Mouse (Mus musculus) telencephalon, adult 2 months (tissue): Measurements from ENCODE around the gene Tln2.

Experiments used
- DNase-seq: peaks from one replicate; pipeline ENCODE4 v3.0.0-alpha.2; 2011; ENCODE audit warnings: low read depth, low spot score

Tln2 gene

DNA sequence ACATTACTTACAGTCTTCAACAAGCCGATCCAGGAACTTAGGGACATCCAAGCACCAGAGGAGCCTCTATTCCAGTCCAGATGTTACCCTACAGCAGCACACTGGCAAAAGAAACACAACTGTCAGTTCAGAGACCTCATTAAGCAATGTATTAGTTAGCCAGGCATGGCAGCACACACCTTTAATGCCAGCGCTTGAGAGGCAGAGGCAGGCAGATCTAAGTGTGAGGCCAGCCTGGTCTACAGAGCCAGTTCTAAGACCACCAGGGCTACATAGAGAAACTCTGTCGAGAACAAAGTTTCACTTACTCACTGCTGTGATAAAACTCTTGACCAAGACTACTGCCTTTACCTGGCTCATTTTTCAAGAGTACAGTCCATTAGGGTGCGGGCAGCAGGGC, at the start of gene Tln2:
Gene Tln2 (minus strand): TSS at position 101 of the 400 bp plus-strand sequence.
- no peak for DNase-seq

GRCm38 (mm10) chr9:67609226-67609625, 49.7 kb upstream of the Tln2 start:
- DNase-seq = no peak

- DNase-seq = no peak
Observed at GRCm38 (mm10) chr9:67607786-67608366, 48.4 kb upstream of the Tln2 start.

- DNase-seq = no peak
Observed at GRCm38 (mm10) chr9:67607268-67607667, 47.8 kb upstream of the Tln2 start.

- no peak for DNase-seq
Observed at GRCm38 (mm10) chr9:67605867-67606435, 46.4 kb upstream of the Tln2 start.

- no peak for DNase-seq
Observed at GRCm38 (mm10) chr9:67604940-67605339, 45.4 kb upstream of the Tln2 start.

- no peak for DNase-seq
Observed at GRCm38 (mm10) chr9:67602347-67602746, 42.8 kb upstream of the Tln2 start.

- no peak for DNase-seq
Observed at GRCm38 (mm10) chr9:67595221-67595620, 35.7 kb upstream of the Tln2 start.

- no peak for DNase-seq
Observed at GRCm38 (mm10) chr9:67593469-67594141, 34.1 kb upstream of the Tln2 start.

- DNase-seq = no peak
Observed at GRCm38 (mm10) chr9:67592726-67593125, 33.2 kb upstream of the Tln2 start.

DNA sequence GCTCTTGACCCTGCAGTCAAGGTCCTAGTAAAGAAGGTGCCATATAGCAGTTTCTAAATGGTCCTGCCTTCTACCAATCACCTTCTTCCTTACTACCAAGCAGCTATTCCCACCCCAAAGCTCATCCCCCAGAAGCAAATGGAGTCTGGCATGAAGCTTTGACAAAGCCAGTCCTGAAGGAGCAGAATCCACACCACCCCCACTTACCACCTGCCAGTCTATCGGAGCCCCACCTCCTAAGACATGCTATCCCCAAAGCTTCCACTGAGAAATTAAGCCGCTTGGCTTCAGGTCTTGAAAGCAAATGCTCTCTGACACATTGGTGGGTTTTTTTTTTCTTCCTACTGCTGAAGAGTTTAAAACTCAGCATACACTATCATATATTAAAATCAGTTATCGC, 27.6 kb upstream of the Tln2 start:
- DNase-seq = no peak

- no peak for DNase-seq
Observed at GRCm38 (mm10) chr9:67586489-67586888, 27.0 kb upstream of the Tln2 start.

GRCm38 (mm10) chr9:67584871-67585270, 25.4 kb upstream of the Tln2 start:
- no peak for DNase-seq

DNA sequence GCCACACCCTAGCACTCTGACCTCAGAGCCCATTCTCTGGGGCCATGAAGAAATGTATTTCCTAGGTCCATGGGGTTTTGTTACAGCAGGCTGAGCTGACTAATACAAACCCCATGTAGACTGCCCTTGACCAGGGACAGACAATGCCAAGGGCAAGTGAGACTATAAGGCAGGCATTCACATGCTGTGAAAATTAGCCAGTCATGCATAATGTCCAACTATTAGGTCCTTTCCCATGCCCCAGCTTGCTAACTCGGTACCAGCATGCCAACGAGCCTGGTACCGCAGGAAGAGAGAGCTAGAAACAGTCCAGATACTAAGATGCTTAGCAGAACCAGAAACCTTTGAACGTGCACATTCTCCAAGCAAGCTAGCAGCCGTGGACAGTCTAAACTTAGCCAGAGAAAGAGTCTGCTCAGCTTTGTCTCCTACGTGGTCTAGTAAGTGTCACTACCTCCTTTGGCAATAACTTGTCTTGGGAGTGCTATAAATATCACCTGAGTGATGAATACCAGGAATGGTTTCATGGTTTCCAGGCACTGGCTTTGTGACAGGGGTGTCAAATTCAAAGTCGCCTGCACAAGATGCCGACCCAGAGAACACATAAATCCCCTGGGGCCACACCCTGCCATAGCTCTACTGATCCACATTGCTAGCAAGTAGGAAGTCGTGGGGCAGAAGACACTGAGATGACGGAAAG, 22.2 kb upstream of the Tln2 start:
- peak; percentile 31 for DNase-seq

DNA sequence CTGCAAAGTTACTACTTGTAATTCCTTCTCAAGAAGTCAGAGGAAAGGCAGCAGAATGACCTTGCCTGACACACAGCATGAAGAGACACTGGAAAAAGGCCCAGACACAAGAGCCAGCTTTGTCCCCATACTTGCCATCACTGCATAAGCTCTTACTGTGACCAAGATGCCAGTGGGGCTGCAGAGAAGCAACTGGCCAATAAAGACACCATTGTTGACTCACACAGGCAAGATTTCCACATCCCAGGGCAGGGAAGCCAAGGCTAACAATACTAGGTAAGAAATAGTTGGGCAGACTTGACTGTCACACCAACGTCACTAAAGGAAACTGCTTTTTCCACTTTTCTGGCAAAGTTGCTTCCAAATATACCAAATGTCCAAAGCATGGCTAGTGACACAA, 20.0 kb upstream of the Tln2 start:
- no peak for DNase-seq

GRCm38 (mm10) chr9:67574721-67575248, 15.3 kb upstream of the Tln2 start:
- DNase-seq = no peak

GRCm38 (mm10) chr9:67573683-67573979, 14.1 kb upstream of the Tln2 start:
- DNase-seq = no peak

GRCm38 (mm10) chr9:67572790-67573682, 13.5 kb upstream of the Tln2 start:
- DNase-seq = peak; percentile 26

DNA sequence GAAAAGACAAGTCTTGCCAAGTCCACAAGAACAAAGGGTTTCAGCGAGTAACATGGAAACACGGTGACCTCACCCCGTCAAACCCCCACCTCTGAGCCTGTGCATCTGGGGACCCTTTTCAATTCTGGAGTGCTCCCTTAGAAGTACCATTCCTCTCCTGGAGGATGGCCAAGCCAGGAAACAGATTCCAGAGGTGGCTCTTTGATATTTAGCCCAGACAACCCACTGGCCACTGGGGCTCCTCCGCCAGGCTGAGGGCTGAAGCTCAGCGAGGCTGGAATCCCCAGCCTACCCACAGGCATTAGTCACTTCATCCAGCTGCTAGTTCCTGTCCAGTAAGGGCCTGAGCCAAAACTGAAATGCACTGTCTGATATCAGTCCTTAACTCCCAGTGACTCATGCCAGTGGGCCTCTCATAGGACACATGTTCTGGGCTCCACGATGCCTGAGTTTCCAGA, 6.3 kb upstream of the Tln2 start:
- DNase-seq = no peak

GRCm38 (mm10) chr9:67549811-67550501, 9.5 kb downstream of the Tln2 start:
- no peak for DNase-seq

- no peak for DNase-seq
Observed at GRCm38 (mm10) chr9:67549332-67549731, 10.2 kb downstream of the Tln2 start.
